Mouse (Mus musculus) lung, postnatal 10 days (tissue): ENCODE measurements around the gene Rabgap1.

Experiments
- DNase-seq: peaks from one replicate; pipeline ENCODE4 v3.0.0; 2021

The Rabgap1 gene

GRCm38 (mm10) chr2:37516030-37516710, 73.1 kb downstream of the Rabgap1 start, which contains the start of gene Gpr21:
Gene Gpr21, plus strand, starts transcription at chr2:37516332.
- DNase-seq, result peak; percentile 3

GRCm38 (mm10) chr2:37516922-37517462, 73.9 kb downstream of the Rabgap1 start:
- peak; percentile 26 for DNase-seq

GRCm38 (mm10) chr2:37518561-37519285, 75.6 kb downstream of the Rabgap1 start:
- DNase-seq, result no peak

- no peak for DNase-seq
Observed at GRCm38 (mm10) chr2:37519286-37519640, 76.2 kb downstream of the Rabgap1 start.

- no peak for DNase-seq
Observed at GRCm38 (mm10) chr2:37527587-37527986, 84.5 kb downstream of the Rabgap1 start.

GRCm38 (mm10) chr2:37529397-37529796, 86.3 kb downstream of the Rabgap1 start:
- DNase-seq, result no peak

GRCm38 (mm10) chr2:37530766-37531165, 87.7 kb downstream of the Rabgap1 start:
- no peak for DNase-seq

- no peak for DNase-seq
Observed at GRCm38 (mm10) chr2:37531639-37532038, 88.6 kb downstream of the Rabgap1 start.

GRCm38 (mm10) chr2:37549346-37550012, 106.4 kb downstream of the Rabgap1 start:
- DNase-seq, result no peak

GRCm38 (mm10) chr2:37556366-37556765, 113.3 kb downstream of the Rabgap1 start:
- DNase-seq, result no peak

- no peak for DNase-seq
Observed at GRCm38 (mm10) chr2:37565579-37565978, 122.5 kb downstream of the Rabgap1 start.

- no peak for DNase-seq
Observed at GRCm38 (mm10) chr2:37566035-37566434, 123.0 kb downstream of the Rabgap1 start.

- peak; percentile 12 for DNase-seq
Observed at GRCm38 (mm10) chr2:37569888-37570287, 126.8 kb downstream of the Rabgap1 start.

- DNase-seq, result no peak
Observed at GRCm38 (mm10) chr2:37570703-37571102, 127.6 kb downstream of the Rabgap1 start.

GRCm38 (mm10) chr2:37572141-37572540, 129.1 kb downstream of the Rabgap1 start:
- DNase-seq, result no peak

GRCm38 (mm10) chr2:37576661-37577060, 133.6 kb downstream of the Rabgap1 start:
- DNase-seq, result no peak

GRCm38 (mm10) chr2:37578185-37578584, 135.1 kb downstream of the Rabgap1 start:
- DNase-seq, result no peak

- no peak for DNase-seq
Observed at GRCm38 (mm10) chr2:37587919-37588318, 144.8 kb downstream of the Rabgap1 start.
